ENCODE assay signal across 8 mouse cellular contexts in genomic region chr1:181144966-181145365, GRCm38 (mm10). TPM values are rescaled to one million over a fixed set of nuclear protein-coding genes. Genes with fewer than 3 reads are reported as not detected.
A peak's percentile ranks its signal among the peaks of the same experiment; 100 is the strongest.
DNase-seq lines count a peak whose midpoint lies in the region; ATAC-seq and TF ChIP-seq lines count a peak whose summit lies in the region.

No protein-coding gene starts in this region.

- peak overlapping the region; percentile 84 for H3K27ac ChIP-seq in bone marrow macrophage, adult 2 months (ENCODE audit: insufficient read depth, low read depth, low read length)
- H3K27ac ChIP-seq in midbrain, embryonic 11.5 days (ENCODE audit: low read depth, low read length) = no peak overlapping the region; the same call in 1 of the 2 replicates

- H3K4me1 ChIP-seq in bone marrow macrophage, adult 2 months (ENCODE audit: control insufficient read depth, insufficient read depth, low read length) = peaks cover 7% of the 10 kb centered on the region
- peaks cover 7% of the 10 kb centered on the region for H3K4me1 ChIP-seq in midbrain, embryonic 11.5 days (ENCODE audit: control insufficient read depth, insufficient read depth, low read length)

- peak; percentile 6 to 7 for DNase-seq in kidney, postnatal 4 days
- DNase-seq in kidney, adult 8-10 months = no peak
- DNase-seq in heart, postnatal 10 days = peak; percentile 12 to 20
- peak; percentile 87 for DNase-seq in midbrain, embryonic 11.5 days (ENCODE audit: low spot score, missing footprints)
- DNase-seq in spleen, adult 12 weeks (ENCODE audit: low spot score) = no peak
- no peak for DNase-seq in urinary bladder, postnatal 14 days (ENCODE audit: low spot score)
- DNase-seq in thymus, postnatal 36 days = no peak

- no peak for ATAC-seq in midbrain, embryonic 11.5 days (ENCODE audit: low FRiP score)

- H3K27me3 ChIP-seq in midbrain, embryonic 11.5 days (ENCODE audit: control insufficient read depth, insufficient read depth, low read length) = no peaks in the 10 kb centered on the region

- H3K4me2 ChIP-seq in midbrain, embryonic 11.5 days = peak overlapping the region; percentile 74

- no peaks in the 10 kb centered on the region for H3K36me3 ChIP-seq in midbrain, embryonic 11.5 days (ENCODE audit: control insufficient read depth, insufficient read depth, low read length)

- H3K9me3 ChIP-seq in midbrain, embryonic 11.5 days (ENCODE audit: control insufficient read depth, low read length) = no peaks in the 10 kb centered on the region

- peak overlapping the region; percentile 79 for H3K9ac ChIP-seq in midbrain, embryonic 11.5 days (ENCODE audit: low read length)

- peak overlapping the region; percentile 80 for H3K4me3 ChIP-seq in bone marrow macrophage, adult 2 months (ENCODE audit: insufficient read depth, low read length)
- peak overlapping the region; percentile 72 for H3K4me3 ChIP-seq in midbrain, embryonic 11.5 days (ENCODE audit: low read depth, low read length)

- WGBS in midbrain, embryonic 11.5 days = 23% methylated on average over 12 of the region's 12 CpGs

- no peak for TF ChIP-seq CTCF in bone marrow macrophage, adult 2 months (IDR thresholded peaks at IDR 0.05; ENCODE audit: low read depth, low read length)

- TF ChIP-seq POLR2A in bone marrow macrophage, adult 2 months (IDR thresholded peaks at IDR 0.05; ENCODE audit: borderline replicate concordance, low read depth, low read length) = no peak

- intact Hi-C loops in heart, postnatal 10 days (cut with DNase I) = no loop called here

RNA-seq across cellular contexts. Expression of gene Cnih4, which starts 0.5 kb away (rescaled TPM):
- 68.5 and 82.2 TPM in 2 replicates for polyA plus RNA-seq in bone marrow macrophage, adult 2 months (2012; ENCODE audit: insufficient read depth, insufficient read length, missing spikeins)
- total RNA-seq in heart, postnatal 10 days (2021) = 10 to 100 TPM; 48.9 to 52.2 TPM
- polyA plus RNA-seq in midbrain, embryonic 11.5 days (2014; fragmentation: Nextera tagmentation; extraction: Ambion mirVana) = 93.6 and 101 TPM in 2 replicates

RNA-seq across cellular contexts. Expression of gene Nvl, which starts 1.0 kb away (rescaled TPM):
- 25.9 and 27.7 TPM in 2 replicates for polyA plus RNA-seq in bone marrow macrophage, adult 2 months (2012; ENCODE audit: insufficient read depth, insufficient read length, missing spikeins)
- 10 to 100 TPM; 10.4 to 10.6 TPM for total RNA-seq in heart, postnatal 10 days (2021)
- polyA plus RNA-seq in midbrain, embryonic 11.5 days (2014; fragmentation: Nextera tagmentation; extraction: Ambion mirVana) = 35.1 and 36.9 TPM in 2 replicates

Comparison
In these comparisons a context has a peak if more than half of its experiments do, and no peak if none do; other contexts are left out.
1. DNase-seq: peak in kidney, postnatal 4 days (2 of 2), heart, postnatal 10 days (2 of 2) and midbrain, embryonic 11.5 days (single experiment); none in kidney, adult 8-10 months (0 of 2), spleen, adult 12 weeks (single experiment), urinary bladder, postnatal 14 days (single experiment) and thymus, postnatal 36 days (0 of 2).